Mouse (Mus musculus): ENCODE measurements around the gene 2610028H24Rik.

Gene 2610028H24Rik

GRCm38 (mm10) chr10:76489205-76489604 lies 40.3 kb downstream of the 2610028H24Rik start:
- no peak for DNase-seq (ENCODE audit: low spot score in 2 of 2)

GRCm38 (mm10) chr10:76493527-76493926 lies 44.6 kb downstream of the 2610028H24Rik start:
- no peak for DNase-seq (ENCODE audit: low spot score in 2 of 2)

- DNase-seq (ENCODE audit: low spot score in 2 of 2) = no peak
Observed at GRCm38 (mm10) chr10:76495501-76495900, 46.6 kb downstream of the 2610028H24Rik start.

- no peak for DNase-seq (ENCODE audit: low spot score in 2 of 2)
Observed at GRCm38 (mm10) chr10:76496366-76496765, 47.5 kb downstream of the 2610028H24Rik start.

- no peak for DNase-seq (ENCODE audit: low spot score in 2 of 2)
Observed at GRCm38 (mm10) chr10:76497522-76497921, 48.6 kb downstream of the 2610028H24Rik start.

GRCm38 (mm10) chr10:76504271-76504943 lies 55.5 kb downstream of the 2610028H24Rik start:
- DNase-seq (ENCODE audit: low spot score in 2 of 2) = no peak

- no peak for DNase-seq (ENCODE audit: low spot score in 2 of 2)
Observed at GRCm38 (mm10) chr10:76505865-76506264, 57.0 kb downstream of the 2610028H24Rik start.
